In the genomic region with DNA sequence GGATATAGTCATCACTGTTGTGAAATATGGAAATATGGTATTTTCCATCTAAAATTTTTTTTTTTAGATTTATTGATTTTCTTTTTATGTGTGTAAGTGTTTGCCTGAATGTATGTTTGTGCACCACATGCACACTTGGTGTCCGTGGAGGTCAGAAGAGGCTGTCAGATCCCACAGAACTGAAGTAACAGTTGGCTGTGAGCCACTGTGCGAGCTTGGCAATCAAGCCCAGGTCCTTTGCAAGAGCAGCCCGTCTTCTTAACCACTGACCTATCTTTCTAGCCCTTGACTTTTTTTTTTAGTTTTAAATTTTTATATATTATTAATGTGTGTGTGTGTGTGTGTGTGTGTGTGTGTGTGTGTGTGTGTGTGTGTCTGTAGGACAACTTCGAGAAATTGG, we compare ENCODE assay signal across 27 mouse cellular contexts. TPM values are rescaled to one million over a fixed set of nuclear protein-coding genes. Genes with fewer than 3 reads are reported as not detected.
DNase-seq lines count a peak whose midpoint lies in the region; TF ChIP-seq lines count a peak whose summit lies in the region.
"Had no signal": no experiment of that assay in that cellular context is flagged by ENCODE, and none has a peak within 500 bp of the region (broad histone marks: within the 10 kb centered on the region; RNA-seq: fewer than 3 reads in every experiment).

No protein-coding gene starts in this region.

- H3K36me3 ChIP-seq in heart, adult 2 months (ENCODE audit: control insufficient read depth, insufficient read depth, low read length), result no peaks in the 10 kb centered on the region
- H3K36me3 ChIP-seq: embryonic facial prominence, embryonic 10.5 days; embryonic facial prominence, embryonic 15.5 days; forebrain, embryonic 12.5 days; hindbrain, embryonic 13.5 days; limb, embryonic 10.5 days; limb, embryonic 15.5 days; liver, embryonic 13.5 days had no signal

- no peak for TF ChIP-seq CTCF in heart, adult 2 months (IDR thresholded peaks at IDR 0.05)

- TF ChIP-seq POLR2A in heart, adult 2 months (IDR thresholded peaks at IDR 0.05; ENCODE audit: insufficient read depth, low read depth, low read length), result no peak

- peak; percentile 43 for DNase-seq in adrenal gland, postnatal 14 days
- DNase-seq in adrenal gland, adult 18-20 months (ENCODE audit: low spot score in 2 of 2), result no peak
- peak; percentile 28 to 35 for DNase-seq in heart, adult 2 months
- DNase-seq in heart, postnatal 25 days (ENCODE audit: low spot score), result no peak
- DNase-seq in ovary, postnatal 36 days (ENCODE audit: low spot score), result peak; percentile 6
- DNase-seq in ovary, adult 18-20 months (ENCODE audit: low spot score), result no peak
- DNase-seq in kidney, postnatal 14 days, result no peak
- DNase-seq: cerebellum, adult 11 months; cerebellum, postnatal 25 days; forebrain, postnatal 0 days; kidney, adult 8-10 months; layer of hippocampus, adult 9-11 months; liver, embryonic 13.5 days; lung, adult 18-20 months; lung, postnatal 14 days; midbrain, embryonic 14.5 days; spleen, adult 18-20 months; thymus, adult 2 months; thymus, postnatal 36 days had no signal

- no peak for TF ChIP-seq EP300 in heart, adult 2 months (IDR thresholded peaks at IDR 0.05; ENCODE audit: insufficient read depth, low read depth, low read length)

- no peaks in the 10 kb centered on the region for H3K4me1 ChIP-seq in heart, adult 2 months (ENCODE audit: control insufficient read depth, insufficient read depth, low read length)
- H3K4me1 ChIP-seq: embryonic facial prominence, embryonic 10.5 days; embryonic facial prominence, embryonic 15.5 days; forebrain, embryonic 12.5 days; hindbrain, embryonic 13.5 days; limb, embryonic 10.5 days; limb, embryonic 15.5 days; liver, embryonic 13.5 days had no signal

- no peaks in the 10 kb centered on the region for H3K27me3 ChIP-seq in heart, adult 2 months (ENCODE audit: control insufficient read depth, insufficient read depth, low read length)
- H3K27me3 ChIP-seq: embryonic facial prominence, embryonic 15.5 days; forebrain, embryonic 12.5 days; hindbrain, embryonic 13.5 days; limb, embryonic 15.5 days; liver, embryonic 13.5 days had no signal

- H3K9ac ChIP-seq in heart, adult 2 months (ENCODE audit: low read depth, low read length), result no peak overlapping the region
- H3K9ac ChIP-seq: embryonic facial prominence, embryonic 15.5 days; forebrain, embryonic 12.5 days; forebrain, postnatal 0 days; hindbrain, embryonic 13.5 days; limb, embryonic 15.5 days; liver, embryonic 13.5 days had no signal

- H3K27ac ChIP-seq in heart, adult 2 months, result no peak overlapping the region
- H3K27ac ChIP-seq: embryonic facial prominence, embryonic 10.5 days; embryonic facial prominence, embryonic 15.5 days; forebrain, embryonic 12.5 days; hindbrain, embryonic 13.5 days; kidney, postnatal 0 days; limb, embryonic 10.5 days; limb, embryonic 15.5 days; liver, embryonic 13.5 days had no signal

- no peaks in the 10 kb centered on the region for H3K79me2 ChIP-seq in heart, adult 2 months (replicated peaks; ENCODE audit: control insufficient read depth, insufficient read depth, low read length)

- intact Hi-C loops in heart, adult 2 months (cut with DNase I), result no loop called here
- intact Hi-C loops in heart, postnatal 25 days (cut with DNase I), result no loop called here

- WGBS in heart, adult 2 months, result 41% methylated on average over 4 of the region's 4 CpGs

- H3K4me3 ChIP-seq in heart, adult 2 months, result no peak overlapping the region
- H3K4me3 ChIP-seq: embryonic facial prominence, embryonic 10.5 days; embryonic facial prominence, embryonic 15.5 days; forebrain, embryonic 12.5 days; hindbrain, embryonic 13.5 days; limb, embryonic 10.5 days; limb, embryonic 15.5 days; liver, embryonic 13.5 days had no signal

RNA-seq across cellular contexts. Expression of gene Zfp618, which starts 52.5 kb away (rescaled TPM):
- 6.5 and 7.7 TPM in 2 replicates for total RNA-seq in adrenal gland, postnatal 14 days (2021)
- 1 to 10 TPM; 1.6 to 1.9 TPM for total RNA-seq in adrenal gland, adult 18-20 months (2021)
- total RNA-seq in heart, adult 2 months (2021), result 1 to 10 TPM in 1 of 2 experiments, under 1 TPM in 1; 0.37 to 2.2 TPM
- polyA plus RNA-seq in heart, adult 2 months (2012; rRNA removed), result 0.25 and 0.47 TPM in 2 replicates
- total RNA-seq in heart, postnatal 25 days (2021), result under 1 TPM; 0.36 to 0.48 TPM
- total RNA-seq: MEL had no signal

Comparison
In these comparisons a context has a peak if more than half of its experiments do, and no peak if none do; other contexts are left out.
1. DNase-seq: peak in adrenal gland, postnatal 14 days (single experiment), heart, adult 2 months (2 of 2) and ovary, postnatal 36 days (single experiment); none in adrenal gland, adult 18-20 months (0 of 2), heart, postnatal 25 days (single experiment), ovary, adult 18-20 months (single experiment) and kidney, postnatal 14 days (single experiment).